Mouse (Mus musculus) layer of hippocampus, postnatal 14 days (tissue): ENCODE measurements around the gene Ccs. TPM values are rescaled to one million over a fixed set of nuclear protein-coding genes. Genes with fewer than 3 reads are reported as not detected.
"Not testable (repeated sequence)": the region's sequence is repeated elsewhere in the genome, so short reads cannot be mapped to it uniquely, and the experiment has no call there.

Source experiments
- DNase-seq, 2 experiments: peaks; one replicate each; pipeline ENCODE4 v3.0.0; 2021 to 2022; ENCODE audit warnings: low spot score in 2 of 2, mixed read lengths in 1 of 2
- long read RNA-seq, 2 experiments: library from polyadenylated mRNA; stranded (forward); transcript quantifications; one replicate each; pipeline ENCODE4 v2.0.0; 2021
- total RNA-seq, 2 experiments: library from RNA; stranded (reverse); gene quantifications; 2 replicates each; pipeline ENCODE4 v1.2.3; 2021

The Ccs gene
- total RNA-seq: 10 to 100 TPM; 42.6 to 43.6 TPM
- long read RNA-seq, experiment 1, transcript Ccs-201 (8 exons, 1,067 nt): major isoform, 18 of 18 reads
- long read RNA-seq, experiment 1, partial matches to known transcripts: 0 of 18 reads
- long read RNA-seq, experiment 1, other reads (novel, unspliced or antisense): 0 of 18 reads
- long read RNA-seq, experiment 2, transcript Ccs-201 (8 exons, 1,067 nt): major isoform, 25 of 29 reads
- long read RNA-seq, experiment 2, partial matches to known transcripts: 2 of 29 reads
- long read RNA-seq, experiment 2, other reads (novel, unspliced or antisense): 2 of 29 reads

DNA sequence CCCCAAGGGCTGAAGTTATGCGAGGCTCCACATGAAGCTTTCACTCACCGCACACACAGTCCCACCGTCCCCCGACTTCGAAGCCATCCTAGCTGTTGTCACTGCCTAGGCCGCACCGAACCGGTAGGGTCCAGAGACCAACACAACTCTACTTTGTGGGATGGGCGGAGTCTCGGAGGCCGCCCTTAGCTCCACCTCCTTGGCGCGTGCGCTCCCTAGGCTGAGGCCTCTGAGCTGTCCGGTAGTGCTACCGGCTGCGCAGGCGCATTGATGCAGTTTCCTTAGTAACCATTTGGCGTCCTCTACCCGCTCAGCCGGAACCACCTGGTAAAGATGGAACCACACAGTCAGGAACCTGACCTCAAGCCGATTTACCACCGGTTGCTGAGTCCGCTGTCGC lies at the start of gene Ccs, which contains the start of gene Ccdc87:
TSS of gene Ccs (minus strand) at position 184 of the 400 bp plus-strand sequence.
TSS of gene Ccdc87 (plus strand) at position 218 of the 400 bp plus-strand sequence.
- peak; percentile 89 to 97 for DNase-seq

GRCm38 (mm10) chr19:4883961-4884360 lies 44.8 kb upstream of the Ccs start:
- no peak for DNase-seq

GRCm38 (mm10) chr19:4879324-4879703 lies 40.2 kb upstream of the Ccs start:
- no peak for DNase-seq

DNA sequence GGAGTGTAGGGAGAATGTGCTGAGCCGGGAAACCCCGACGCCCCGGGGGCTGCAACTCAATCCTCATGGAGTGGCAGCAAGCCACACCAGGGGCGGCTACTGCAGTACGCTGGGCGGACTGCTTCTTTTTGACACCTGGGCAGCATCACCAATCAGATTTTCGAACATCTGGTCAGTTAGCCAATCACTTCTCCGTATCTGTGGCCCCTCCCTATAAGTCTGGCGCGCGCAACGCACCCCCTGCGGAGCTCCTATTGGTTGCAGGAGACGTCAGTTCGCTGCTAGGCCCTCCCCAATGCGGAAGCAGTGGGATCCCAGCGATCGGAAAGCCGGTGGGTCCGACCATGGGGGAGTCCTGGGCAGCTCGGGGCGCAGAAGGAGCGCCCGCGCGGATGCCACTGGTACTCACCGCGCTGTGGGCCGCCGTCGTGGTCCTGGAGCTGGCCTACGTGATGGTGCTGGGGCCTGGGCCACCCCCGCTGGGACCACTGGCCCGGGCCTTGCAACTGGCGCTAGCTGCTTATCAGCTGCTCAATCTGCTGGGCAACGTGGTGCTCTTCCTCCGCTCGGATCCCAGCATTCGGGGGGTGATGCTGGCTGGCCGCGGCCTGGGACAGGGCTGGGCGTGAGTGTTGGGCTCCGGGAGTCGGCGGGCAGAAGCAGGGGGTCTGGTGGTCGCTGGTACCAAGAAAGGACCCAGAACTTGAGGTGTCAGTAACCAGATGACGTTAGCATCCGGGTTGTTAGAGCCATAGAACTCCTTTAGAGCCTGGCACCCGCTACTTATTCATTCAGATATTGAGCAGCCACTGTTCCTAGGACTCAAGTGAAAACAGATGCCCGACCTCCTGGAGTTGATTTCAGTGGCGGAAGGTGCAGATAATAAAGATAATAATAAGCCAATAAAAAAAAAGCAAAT lies 39.5 kb upstream of the Ccs start, which contains the start of gene Zdhhc24:
TSS of gene Zdhhc24 (plus strand) at position 264 of the 919 bp plus-strand sequence.
- DNase-seq: peak; percentile 97

GRCm38 (mm10) chr19:4877785-4878184 lies 38.7 kb upstream of the Ccs start, which contains the start of gene Actn3:
Gene Actn3 (minus strand): TSS chr19:4877909.
- DNase-seq: no peak

DNA sequence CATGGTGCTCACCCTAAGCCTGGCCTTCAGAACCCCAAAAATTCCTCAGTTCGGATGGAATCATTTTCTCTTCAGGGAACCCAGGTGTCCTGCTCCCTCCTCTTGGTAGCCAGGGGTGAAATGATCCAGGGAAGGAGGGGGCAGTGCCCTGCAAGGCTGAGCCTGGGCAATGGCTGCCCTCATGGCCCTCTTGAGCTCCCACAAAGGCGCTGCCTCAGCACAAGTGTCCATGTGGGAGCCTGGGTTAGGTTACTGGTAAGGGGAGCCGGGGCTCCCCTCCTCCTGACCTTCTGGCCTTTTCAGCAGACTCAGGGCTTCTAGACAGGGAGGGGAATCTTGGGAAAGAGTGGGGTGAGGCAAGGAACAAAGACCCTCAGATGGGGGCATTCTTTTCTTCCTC lies 37.6 kb upstream of the Ccs start:
- no peak for DNase-seq

GRCm38 (mm10) chr19:4876241-4876640 lies 37.1 kb upstream of the Ccs start:
- no peak for DNase-seq

DNA sequence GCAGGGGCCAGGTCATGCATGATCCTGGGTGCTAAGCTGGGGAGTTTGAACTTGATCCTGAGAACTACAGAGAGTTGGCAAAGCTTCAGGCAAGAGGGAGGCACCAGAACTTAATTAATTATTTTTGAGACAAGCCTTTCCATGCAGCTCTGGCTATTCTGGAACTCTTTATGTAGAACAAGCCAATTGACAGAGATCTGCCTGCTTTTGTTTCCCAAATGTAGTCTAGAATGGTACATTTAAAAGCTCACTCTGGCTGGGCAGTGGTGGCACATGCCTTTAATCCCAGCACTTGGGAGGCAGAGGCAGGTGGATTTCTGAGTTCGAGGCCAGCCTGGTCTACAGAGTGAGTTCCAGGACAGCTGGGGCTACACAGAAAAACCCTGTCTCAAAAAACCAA lies 35.5 kb upstream of the Ccs start:
- DNase-seq: not testable (repeated sequence)

DNA sequence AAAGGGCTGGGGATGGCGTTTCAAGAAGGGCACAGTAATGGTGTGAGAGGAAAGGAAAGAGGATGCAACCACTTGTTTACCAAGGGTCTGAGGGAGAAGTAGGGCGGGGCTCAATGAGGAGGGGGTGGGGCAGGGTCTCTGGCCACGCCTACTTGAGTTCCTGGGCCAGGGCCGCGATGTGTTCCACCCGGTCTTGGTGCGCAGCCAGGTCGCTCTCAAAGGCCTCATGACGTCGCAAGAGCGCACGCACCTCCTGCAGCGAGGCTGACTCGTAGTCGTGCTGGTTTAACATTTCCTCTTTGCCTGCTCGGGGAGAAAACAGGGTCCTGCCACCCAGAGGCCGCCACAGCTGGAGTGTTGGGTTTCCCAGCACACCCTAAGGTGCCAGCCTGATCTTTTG lies 26.0 kb upstream of the Ccs start:
- DNase-seq: no peak

DNA sequence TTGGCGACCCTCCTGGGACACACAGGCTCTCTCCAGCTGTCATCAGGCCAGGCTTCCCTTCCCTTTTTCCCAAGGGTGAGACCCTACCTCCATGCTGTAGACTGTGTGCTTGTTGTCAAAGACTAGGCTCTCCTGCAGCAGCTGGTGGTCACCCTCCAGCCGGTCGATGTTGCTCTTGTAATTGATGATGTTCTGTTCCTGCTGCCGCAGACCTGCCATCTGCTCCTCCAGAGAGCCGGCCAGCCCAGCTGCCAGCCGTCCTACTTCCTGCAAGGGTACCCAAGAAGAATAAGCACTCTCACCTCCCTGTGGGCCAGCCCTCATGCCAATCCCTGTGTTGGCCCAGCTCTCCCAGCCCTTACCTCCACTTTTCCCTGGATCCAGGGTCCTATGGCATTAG lies 23.9 kb upstream of the Ccs start:
- no peak for DNase-seq

- DNase-seq: no peak
Measured at GRCm38 (mm10) chr19:4859081-4859480, 19.9 kb upstream of the Ccs start.

GRCm38 (mm10) chr19:4855951-4856350 lies 16.8 kb upstream of the Ccs start:
- DNase-seq: no peak

DNA sequence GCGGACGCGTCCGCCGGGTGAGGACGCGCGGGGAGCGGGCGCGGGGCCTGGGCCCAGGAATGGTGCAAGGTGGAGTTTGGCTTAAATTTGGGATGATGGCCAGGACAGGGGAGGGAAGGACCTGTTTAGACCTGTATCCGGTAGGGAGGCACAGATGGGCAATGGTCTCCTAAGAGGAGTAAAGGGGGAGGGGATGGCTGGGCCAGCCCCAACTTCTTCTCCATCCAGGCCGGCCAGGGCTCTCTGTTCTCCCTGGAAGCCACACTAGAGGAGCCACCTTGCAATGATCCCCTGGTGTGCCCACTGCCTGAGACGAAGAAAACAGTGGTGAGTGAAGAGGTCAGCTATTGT lies 16.3 kb upstream of the Ccs start:
- no peak for DNase-seq

GRCm38 (mm10) chr19:4854552-4855469 lies 15.7 kb upstream of the Ccs start, which contains the start of gene Ctsf:
Gene Ctsf (plus strand): TSS chr19:4855130.
- DNase-seq: peak; percentile 85 to 93

DNA sequence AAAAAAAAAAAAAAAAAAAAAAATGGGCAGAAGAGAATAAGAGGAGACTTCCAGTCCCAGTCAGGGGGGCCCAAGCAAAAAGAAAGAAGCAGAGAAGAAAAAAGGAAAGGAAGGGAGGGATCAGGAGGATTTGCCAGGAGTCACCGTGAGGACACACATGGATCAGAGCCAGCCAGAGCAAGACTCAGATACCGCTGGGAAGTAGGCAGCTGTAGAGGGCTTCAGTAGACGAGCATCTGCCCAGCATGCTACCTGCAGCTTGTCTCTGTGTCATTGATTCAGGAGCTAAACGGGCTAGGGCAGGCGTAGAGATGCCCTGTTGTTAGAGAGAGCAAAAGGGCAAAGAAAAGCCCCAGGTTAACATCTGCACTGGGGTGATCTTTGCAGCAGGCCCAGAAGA lies 11.1 kb upstream of the Ccs start:
- DNase-seq: no peak

DNA sequence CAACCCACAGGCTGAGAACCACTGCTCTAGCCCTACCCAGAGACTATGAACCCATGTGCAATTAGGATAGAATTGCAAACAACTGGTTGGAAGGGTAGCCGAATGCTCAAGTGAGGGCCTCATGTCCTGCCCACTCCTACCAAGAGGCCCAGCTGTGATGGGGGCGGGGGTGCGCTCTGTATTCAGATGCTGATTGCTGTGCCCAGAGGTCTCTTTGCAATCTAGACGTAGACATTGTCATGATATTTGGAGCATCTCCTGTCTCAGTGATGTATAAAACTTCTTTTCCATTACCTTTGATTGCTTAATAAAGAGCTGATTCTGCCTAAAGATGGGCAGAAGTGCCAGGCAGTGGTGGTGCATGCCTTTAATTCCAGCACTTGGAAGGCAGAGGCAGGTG lies 10.7 kb upstream of the Ccs start:
- DNase-seq: no peak

GRCm38 (mm10) chr19:4847490-4847889 lies 8.4 kb upstream of the Ccs start:
- peak in 1 of 2 experiments; percentile 23 for DNase-seq

DNA sequence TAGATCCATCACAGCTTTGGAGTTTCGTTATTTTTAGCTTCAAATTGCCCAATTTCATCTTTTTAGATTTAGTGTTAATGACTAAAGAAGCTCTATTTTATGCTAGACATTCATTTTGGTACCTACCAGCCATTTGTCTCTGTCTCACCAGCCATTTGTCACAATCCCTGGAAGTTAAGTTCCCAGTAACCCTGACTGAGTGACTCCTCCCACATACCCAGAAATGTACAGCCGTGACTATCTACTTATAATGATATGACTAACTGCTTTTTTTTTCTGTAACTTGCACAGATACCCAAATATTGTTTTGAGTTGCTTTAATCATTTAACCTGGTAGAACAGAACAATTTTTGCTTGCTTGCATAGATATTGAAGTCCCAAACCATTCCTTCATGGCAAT lies 6.7 kb upstream of the Ccs start:
- no peak for DNase-seq

- DNase-seq: no peak
Measured at GRCm38 (mm10) chr19:4842611-4843010, 3.5 kb upstream of the Ccs start.

- no peak for DNase-seq
Measured at GRCm38 (mm10) chr19:4840848-4841247, 1.7 kb upstream of the Ccs start.

DNA sequence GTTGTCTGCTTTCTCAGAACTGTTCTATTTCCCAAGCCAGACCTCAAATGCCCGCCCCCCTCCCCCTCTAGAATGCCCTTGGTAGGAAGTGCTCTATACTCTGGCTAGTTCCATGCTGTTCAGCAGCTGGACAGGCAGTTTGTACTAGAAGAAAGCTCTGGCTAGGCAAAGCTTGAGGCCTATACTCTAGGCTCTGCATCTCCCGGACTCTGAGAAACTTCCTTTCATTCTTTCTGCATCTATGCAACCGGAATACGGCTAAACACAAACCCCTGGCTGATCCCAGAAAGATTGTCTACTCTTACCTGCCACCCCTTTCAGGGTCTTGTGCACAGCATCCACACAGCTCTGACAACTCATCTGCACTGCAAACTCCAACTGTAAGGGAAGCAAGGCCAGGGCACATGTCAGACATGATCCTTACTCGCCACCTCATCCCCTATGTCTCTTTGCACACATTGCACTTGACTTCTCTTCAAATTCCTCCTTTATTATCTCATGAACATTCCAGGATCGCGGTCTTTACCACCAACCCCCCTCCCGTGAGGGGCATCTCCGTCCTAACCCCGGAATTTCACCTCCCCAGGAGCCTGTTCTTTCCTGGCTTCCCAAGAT lies 499 bp downstream of the Ccs start:
- DNase-seq: no peak
